Mouse (Mus musculus) gastrocnemius, adult 2 months (tissue): Measurements from ENCODE around the gene Uba5. TPM values are rescaled to one million over a fixed set of nuclear protein-coding genes. Genes with fewer than 3 reads are reported as not detected.

Experiments
- DNase-seq: peaks from one replicate; pipeline ENCODE4 v3.0.0; 2022
- H3K27ac ChIP-seq: fragments of 200-600 bp; 2 replicates; pipeline ENCODE4 v1.8.1; 2022; ENCODE audit warnings: mild to moderate bottlenecking
- H3K4me3 ChIP-seq: fragments of 200-600 bp; 2 replicates; pipeline ENCODE4 v1.8.1; 2022; ENCODE audit warnings: mild to moderate bottlenecking, moderate library complexity
- CTCF ChIP-seq: fragments of 200-600 bp; IDR thresholded peaks from 2 replicates; pipeline ENCODE4 v1.8.1; 2022; ENCODE audit warnings: antibody characterized with exemption, mild to moderate bottlenecking, moderate library complexity
- intact Hi-C: fragments of 180-260 bp; cut with DNase I; formaldehyde crosslinking; loops from one replicate; pipeline ENCODE4 v1.15.1; 2025
- long read RNA-seq, 2 experiments: library from polyadenylated mRNA; stranded (forward); transcript quantifications; one replicate each; pipeline ENCODE4 v2.0.0; 2021
- total RNA-seq, 2 experiments: library from RNA; stranded (reverse); gene quantifications; 2 replicates each; pipeline ENCODE4 v1.2.3; 2021

Uba5 gene
- 10 to 100 TPM; 12.6 to 12.9 TPM for total RNA-seq
- long read RNA-seq, experiment 1, transcript Uba5-201 (12 exons, 2,404 nt) = major isoform, 18 of 19 reads
- long read RNA-seq, experiment 1, partial matches to known transcripts = 0 of 19 reads
- long read RNA-seq, experiment 1, other reads (novel, unspliced or antisense) = 1 of 19 reads
- long read RNA-seq, experiment 2, transcript Uba5-201 (12 exons, 2,404 nt) = major isoform, 25 of 26 reads
- long read RNA-seq, experiment 2, partial matches to known transcripts = 0 of 26 reads
- long read RNA-seq, experiment 2, other reads (novel, unspliced or antisense) = 1 of 26 reads

DNA sequence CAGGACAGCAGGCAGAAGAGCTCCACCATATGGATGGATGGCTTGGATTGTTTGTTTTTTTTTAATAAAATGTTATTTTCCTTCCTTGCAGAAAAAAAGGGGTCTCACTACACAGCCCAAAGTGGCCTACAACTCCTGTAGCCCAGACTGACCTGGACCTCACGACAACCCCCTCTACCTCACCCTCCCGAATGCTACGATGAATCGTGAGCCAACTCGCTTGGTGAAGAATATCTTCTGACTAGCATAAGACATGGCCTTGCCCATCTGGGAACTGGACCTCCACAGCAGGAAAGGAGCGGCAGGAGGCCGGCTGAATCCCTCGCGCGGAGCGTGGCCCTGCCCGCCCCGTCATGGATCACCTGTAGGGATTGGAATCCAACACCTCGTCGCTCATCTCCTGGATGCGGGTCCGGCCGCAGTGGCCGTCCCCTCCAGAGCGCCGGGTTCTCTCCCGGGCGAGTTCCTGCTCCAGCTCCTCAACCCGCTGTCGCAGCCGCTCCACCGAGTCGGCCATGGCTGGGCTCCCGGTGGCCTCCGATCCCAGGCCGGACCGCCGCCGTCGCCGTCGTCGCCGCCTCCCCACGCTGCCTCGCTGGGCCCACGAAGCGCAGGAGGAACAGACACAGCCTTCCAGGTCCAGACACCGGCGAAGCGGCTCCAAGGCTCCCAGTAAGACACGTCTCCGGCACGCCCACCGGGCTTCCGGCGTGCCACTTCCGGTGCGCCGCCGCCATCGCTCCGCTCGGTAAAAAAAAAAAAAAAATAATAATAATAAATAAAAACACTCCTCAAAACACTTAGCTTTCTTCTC lies at the start of gene Uba5:
Gene Uba5 (minus strand): TSS at position 705 of the 814 bp plus-strand sequence.
- Histone ChIP-seq H3K27ac (peak within 1 kb of the TSS; percentile 95), H3K4me3 (peak within 1 kb of the TSS; percentile 77)
- intact Hi-C loops = no loop called here
- DNase-seq = peak; percentile 87
- TF ChIP-seq CTCF = no peak

DNA sequence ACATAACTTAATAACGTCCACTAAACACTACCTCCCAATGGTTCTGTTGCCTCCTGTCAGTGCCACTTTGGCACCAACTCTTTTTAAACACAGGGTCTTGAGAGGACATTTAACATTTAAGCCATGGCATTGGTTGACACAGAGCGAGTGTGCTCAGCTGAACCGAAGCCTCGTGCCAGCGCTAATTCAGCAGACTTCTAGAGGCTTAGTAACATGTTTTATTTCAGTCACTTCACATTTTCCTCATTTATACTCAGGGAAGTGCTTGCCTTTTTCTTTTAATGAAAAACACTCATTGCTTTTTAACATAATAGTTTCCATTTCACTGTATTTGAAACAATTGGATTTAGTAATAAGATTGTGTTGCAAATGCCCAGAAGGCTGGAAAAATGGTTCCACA lies 46.2 kb upstream of the Uba5 start:
- intact Hi-C loops = no loop called here
- no peak overlapping the region for H3K4me3 ChIP-seq
- no peak for TF ChIP-seq CTCF
- no peak for DNase-seq
- H3K27ac ChIP-seq = peak overlapping the region; percentile 57

GRCm38 (mm10) chr9:104108571-104109143 lies 45.7 kb upstream of the Uba5 start:
- TF ChIP-seq CTCF = no peak
- intact Hi-C loops = no loop called here
- Histone ChIP-seq H3K27ac (peak overlapping the region; percentile 57), H3K4me3 (no peak overlapping the region)
- no peak for DNase-seq

DNA sequence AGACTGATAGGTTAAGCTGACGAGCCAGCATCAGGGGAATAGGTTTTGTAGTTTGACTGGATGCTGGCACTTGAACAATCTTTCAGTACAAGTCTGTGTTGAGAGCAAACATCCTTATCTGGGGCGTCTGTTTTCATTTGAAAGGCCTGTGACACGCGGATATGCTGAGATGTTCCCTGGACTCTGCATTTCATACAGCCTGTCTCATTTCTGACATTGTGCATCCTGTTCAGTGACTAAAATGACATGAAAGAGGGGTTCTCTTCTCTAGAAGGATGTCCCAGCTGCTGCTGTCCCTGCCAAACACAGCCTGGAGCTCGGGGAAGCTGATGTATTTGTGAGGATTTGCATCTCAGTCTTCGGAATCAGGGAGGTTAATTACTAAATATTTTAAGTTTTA lies 44.5 kb upstream of the Uba5 start:
- Histone ChIP-seq H3K4me3 (no peak overlapping the region), H3K27ac (no peak overlapping the region)
- no peak for TF ChIP-seq CTCF
- intact Hi-C loops = no loop called here
- no peak for DNase-seq

DNA sequence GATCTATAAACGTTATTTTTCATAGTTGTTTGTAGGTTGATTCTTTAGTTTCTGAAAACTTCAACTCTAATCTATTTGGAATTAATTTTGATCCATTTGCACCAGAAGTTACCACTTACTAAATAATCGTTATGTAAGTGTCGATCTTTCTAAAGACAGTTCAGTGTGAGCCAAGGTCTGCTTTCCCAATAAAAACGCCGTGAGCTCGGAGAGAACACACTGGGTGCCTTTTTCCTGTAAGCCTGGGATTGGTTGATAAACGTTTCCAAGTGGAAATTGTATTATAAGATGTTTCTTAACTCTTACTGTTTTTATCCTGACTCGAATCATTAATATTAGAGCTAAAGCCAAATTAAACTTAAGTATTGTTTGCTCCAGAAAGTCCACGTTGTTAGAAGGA lies 44.0 kb upstream of the Uba5 start:
- DNase-seq = no peak
- intact Hi-C loops = no loop called here
- no peak overlapping the region for H3K27ac ChIP-seq
- TF ChIP-seq CTCF = no peak
- no peak overlapping the region for H3K4me3 ChIP-seq

DNA sequence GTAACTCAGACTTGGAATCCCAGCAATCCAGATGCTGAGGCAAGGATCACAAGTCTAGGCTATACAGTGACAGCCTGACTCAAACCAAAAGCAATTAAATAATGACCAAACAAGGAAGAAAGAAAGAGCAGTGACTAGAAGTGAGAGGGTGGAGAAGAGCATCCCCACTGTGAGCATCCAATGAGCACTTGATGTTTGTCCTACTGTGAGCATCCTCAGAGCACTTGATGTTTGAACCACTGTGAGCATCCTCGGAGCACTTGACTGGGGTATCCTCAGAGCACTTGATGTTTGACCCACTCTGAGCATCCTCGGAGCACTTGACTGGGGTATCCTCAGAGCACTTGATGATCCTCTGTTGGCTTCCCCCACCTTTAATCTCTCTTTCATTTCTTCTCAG lies 42.1 kb upstream of the Uba5 start:
- intact Hi-C loops = no loop called here
- no peak overlapping the region for H3K4me3 ChIP-seq
- DNase-seq = no peak
- TF ChIP-seq CTCF = no peak
- no peak overlapping the region for H3K27ac ChIP-seq

GRCm38 (mm10) chr9:104102901-104103300 lies 40.0 kb upstream of the Uba5 start:
- intact Hi-C loops = no loop called here
- DNase-seq = no peak
- no peak for TF ChIP-seq CTCF
- H3K27ac ChIP-seq = no peak overlapping the region
- H3K4me3 ChIP-seq = no peak overlapping the region

DNA sequence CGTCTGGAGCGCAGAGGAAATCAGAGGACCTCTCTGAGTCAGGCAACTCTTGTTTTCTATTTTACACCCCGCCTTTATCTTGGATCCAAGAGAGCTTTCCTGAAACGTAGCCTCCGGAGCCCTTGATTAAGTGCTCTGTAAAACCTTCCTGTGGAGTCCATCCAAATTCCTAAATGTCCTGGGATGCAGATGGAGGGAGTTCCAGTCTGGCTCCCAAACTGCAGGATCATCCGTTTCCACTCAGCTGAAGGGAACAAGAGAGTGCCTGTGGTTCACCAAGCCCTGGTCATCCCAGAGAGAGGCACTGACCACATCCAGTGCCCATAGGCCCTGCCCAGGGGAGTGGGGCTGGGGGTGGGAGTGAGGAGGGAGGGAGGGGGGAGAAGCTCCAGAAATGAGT lies 39.4 kb upstream of the Uba5 start:
- peak; percentile 39 for DNase-seq
- Histone ChIP-seq H3K27ac (peak overlapping the region; percentile 28; the same call in 1 of the 2 replicates), H3K4me3 (peak overlapping the region; percentile 23)
- intact Hi-C loops = no loop called here
- no peak for TF ChIP-seq CTCF

GRCm38 (mm10) chr9:104101458-104101857 lies 38.5 kb upstream of the Uba5 start:
- peak overlapping the region; percentile 23 for H3K4me3 ChIP-seq
- H3K27ac ChIP-seq = peak overlapping the region; percentile 28; the same call in 1 of the 2 replicates
- no peak for TF ChIP-seq CTCF
- intact Hi-C loops = no loop called here
- DNase-seq = no peak

- DNase-seq = no peak
- no peak for TF ChIP-seq CTCF
- H3K4me3 ChIP-seq = peak overlapping the region; percentile 17
- H3K27ac ChIP-seq = no peak overlapping the region
- intact Hi-C loops = no loop called here
These were observed 37.9 kb upstream of the Uba5 start for GRCm38 (mm10) chr9:104100822-104101221.

- Histone ChIP-seq H3K27ac (no peak overlapping the region), H3K4me3 (no peak overlapping the region)
- DNase-seq = no peak
- TF ChIP-seq CTCF = no peak
- intact Hi-C loops = loop anchor here (5.0 kb wide), 1 partner anchor 53 kb away; no protein-coding TSS in a partner anchor
These were observed 36.1 kb upstream of the Uba5 start for GRCm38 (mm10) chr9:104099060-104099459.

DNA sequence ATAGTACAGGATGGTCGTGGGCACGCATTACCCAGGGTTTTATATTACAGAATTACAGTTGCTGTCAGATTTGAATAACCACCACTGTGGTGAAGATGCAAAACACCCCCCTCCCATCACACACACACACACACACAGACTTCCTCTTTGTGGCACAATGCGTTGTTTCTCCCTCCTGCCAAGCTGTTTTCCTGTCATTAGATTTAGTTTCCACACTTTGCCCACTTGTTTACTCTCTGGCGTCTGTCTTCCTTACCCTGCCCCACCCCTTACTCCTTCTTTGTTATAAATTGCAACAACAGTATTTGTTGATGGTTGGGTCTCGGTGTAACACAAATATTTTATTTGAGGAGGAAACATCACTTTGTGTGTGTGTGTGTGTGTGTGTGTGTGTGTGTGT lies 35.3 kb upstream of the Uba5 start:
- no peak overlapping the region for H3K27ac ChIP-seq
- DNase-seq = no peak
- no peak overlapping the region for H3K4me3 ChIP-seq
- intact Hi-C loops = loop anchor here (5.0 kb wide), 1 partner anchor 54 kb away; no protein-coding TSS in a partner anchor
- TF ChIP-seq CTCF = no peak

DNA sequence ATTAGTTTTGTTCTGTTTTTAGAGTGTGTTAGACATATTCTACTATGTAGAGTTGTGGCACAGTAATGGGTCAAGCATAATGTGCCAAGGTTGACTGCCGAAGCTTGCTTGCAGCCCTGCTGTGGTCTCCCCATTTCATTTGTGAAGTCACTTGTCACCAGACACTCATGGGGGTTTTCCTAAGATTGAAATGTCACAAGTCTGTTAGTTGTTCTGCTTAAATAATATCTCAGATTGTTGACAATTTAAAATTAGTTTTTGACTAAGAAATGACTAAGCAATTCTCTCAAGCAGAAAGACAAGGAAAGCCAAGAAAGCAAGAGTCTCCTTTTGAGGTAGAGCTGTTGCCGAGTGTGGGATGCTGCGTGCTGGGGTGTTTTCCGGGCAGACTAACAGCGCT lies 30.0 kb upstream of the Uba5 start:
- TF ChIP-seq CTCF = no peak
- intact Hi-C loops = no loop called here
- DNase-seq = no peak
- Histone ChIP-seq H3K4me3 (no peak overlapping the region), H3K27ac (no peak overlapping the region)
